In the genomic region with DNA sequence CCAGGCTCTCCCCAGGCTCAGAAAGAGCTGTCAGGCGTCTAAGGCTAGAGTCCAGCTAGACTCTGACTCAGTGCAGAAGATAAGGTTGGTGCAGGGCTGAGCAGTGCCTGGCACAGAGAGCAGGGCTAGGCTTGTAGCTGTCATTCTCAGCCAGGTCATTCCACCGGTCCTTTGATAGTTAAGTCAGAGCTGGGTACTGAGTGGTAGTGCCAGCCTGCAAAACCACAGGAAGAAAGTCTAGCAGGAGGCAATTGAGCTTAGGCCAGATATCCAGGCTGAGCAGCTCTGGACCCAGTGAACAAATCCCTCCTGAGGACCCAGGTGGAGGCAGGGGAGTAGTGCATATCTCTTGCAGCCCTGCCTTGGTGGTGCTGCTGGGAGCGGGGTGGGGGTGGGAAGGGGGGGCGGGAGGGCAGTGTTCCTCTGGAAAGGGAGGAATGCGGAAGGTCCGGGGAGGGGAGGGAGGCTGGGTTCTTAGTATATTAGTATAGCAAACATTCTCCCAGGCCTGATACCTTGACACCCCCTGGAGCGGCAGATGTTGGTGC, we compare ENCODE assay signal across 12 mouse cellular contexts. TPM values are rescaled to one million over a fixed set of nuclear protein-coding genes. Genes with fewer than 3 reads are reported as not detected.
A peak's percentile ranks its signal among the peaks of the same experiment; 100 is the strongest.
DNase-seq lines count a peak whose midpoint lies in the region; ATAC-seq and TF ChIP-seq lines count a peak whose summit lies in the region.
"Had no signal": no experiment of that assay in that cellular context is flagged by ENCODE, and none has a peak within 500 bp of the region (broad histone marks: within the 10 kb centered on the region; RNA-seq: fewer than 3 reads in every experiment).

No protein-coding gene starts in this region.

- H3K4me3 ChIP-seq in liver, embryonic 12.5 days: no peak overlapping the region
- no peak overlapping the region for H3K4me3 ChIP-seq in heart, embryonic 16.5 days (ENCODE audit: low read length)
- H3K4me3 ChIP-seq in midbrain, postnatal 0 days (ENCODE audit: low read depth, low read length): no peak overlapping the region
- no peak overlapping the region for H3K4me3 ChIP-seq in hindbrain, embryonic 11.5 days (ENCODE audit: low read depth, low read length)
- H3K4me3 ChIP-seq: embryonic facial prominence, embryonic 15.5 days; kidney, embryonic 15.5 days; limb, embryonic 13.5 days had no signal

- H3K9ac ChIP-seq in liver, embryonic 12.5 days: no peak overlapping the region
- H3K9ac ChIP-seq in heart, embryonic 16.5 days (ENCODE audit: low read length): no peak overlapping the region
- no peak overlapping the region for H3K9ac ChIP-seq in midbrain, postnatal 0 days (replicated peaks; ENCODE audit: low read length, poor library complexity, severe bottlenecking)
- no peak overlapping the region for H3K9ac ChIP-seq in hindbrain, embryonic 11.5 days (ENCODE audit: low read depth, low read length)
- H3K9ac ChIP-seq: embryonic facial prominence, embryonic 15.5 days; kidney, embryonic 15.5 days; limb, embryonic 13.5 days had no signal

- no peaks in the 10 kb centered on the region for H3K9me3 ChIP-seq in liver, embryonic 12.5 days (replicated peaks)
- no peaks in the 10 kb centered on the region for H3K9me3 ChIP-seq in heart, embryonic 16.5 days (replicated peaks; ENCODE audit: control insufficient read depth, low read length)
- H3K9me3 ChIP-seq in midbrain, postnatal 0 days (ENCODE audit: low read length): no peaks in the 10 kb centered on the region
- H3K9me3 ChIP-seq in hindbrain, embryonic 11.5 days (ENCODE audit: control insufficient read depth, low read length): no peaks in the 10 kb centered on the region
- H3K9me3 ChIP-seq: embryonic facial prominence, embryonic 15.5 days; kidney, embryonic 15.5 days; limb, embryonic 13.5 days had no signal

- no peak overlapping the region for H3K27ac ChIP-seq in liver, embryonic 12.5 days
- H3K27ac ChIP-seq in heart, embryonic 16.5 days (ENCODE audit: low read length): peak overlapping the region; percentile 36
- H3K27ac ChIP-seq in midbrain, postnatal 0 days (ENCODE audit: low read depth, low read length): no peak overlapping the region
- no peak overlapping the region for H3K27ac ChIP-seq in hindbrain, embryonic 11.5 days (ENCODE audit: low read depth, low read length)
- H3K27ac ChIP-seq: embryonic facial prominence, embryonic 15.5 days; kidney, embryonic 15.5 days; limb, embryonic 13.5 days had no signal

- H3K36me3 ChIP-seq in liver, embryonic 12.5 days: no peaks in the 10 kb centered on the region
- no peaks in the 10 kb centered on the region for H3K36me3 ChIP-seq in heart, embryonic 16.5 days (ENCODE audit: control insufficient read depth, insufficient read depth)
- H3K36me3 ChIP-seq in midbrain, postnatal 0 days (ENCODE audit: insufficient read depth, low read length): no peaks in the 10 kb centered on the region
- H3K36me3 ChIP-seq in hindbrain, embryonic 11.5 days (ENCODE audit: control insufficient read depth, insufficient read depth, low read length): no peaks in the 10 kb centered on the region
- H3K36me3 ChIP-seq: embryonic facial prominence, embryonic 15.5 days; kidney, embryonic 15.5 days; limb, embryonic 13.5 days had no signal

- H3K27me3 ChIP-seq in liver, embryonic 12.5 days (replicated peaks): no peaks in the 10 kb centered on the region
- no peaks in the 10 kb centered on the region for H3K27me3 ChIP-seq in heart, embryonic 16.5 days (ENCODE audit: control insufficient read depth, insufficient read depth, low read length)
- no peaks in the 10 kb centered on the region for H3K27me3 ChIP-seq in midbrain, postnatal 0 days (ENCODE audit: insufficient read depth, low read length)
- H3K27me3 ChIP-seq in hindbrain, embryonic 11.5 days (ENCODE audit: control insufficient read depth, insufficient read depth, low read length): no peaks in the 10 kb centered on the region
- H3K27me3 ChIP-seq: embryonic facial prominence, embryonic 15.5 days; kidney, embryonic 15.5 days; limb, embryonic 13.5 days had no signal

- no peak for TF ChIP-seq CTCF in midbrain, postnatal 0 days (IDR thresholded peaks at IDR 0.05)

- ATAC-seq in liver, embryonic 12.5 days: no peak
- peak; percentile 75 for ATAC-seq in heart, embryonic 16.5 days (replicated peaks; ENCODE audit: extremely low read depth, insufficient read depth, low FRiP score)
- no peak for ATAC-seq in megakaryocyte progenitor cell, adult 5-6 weeks (replicated peaks; ENCODE audit: poor library complexity)
- ATAC-seq in midbrain, postnatal 0 days (ENCODE audit: low FRiP score): no peak
- no peak for ATAC-seq in hindbrain, embryonic 11.5 days (ENCODE audit: low FRiP score)

- H3K4me2 ChIP-seq in liver, embryonic 12.5 days: no peak overlapping the region
- no peak overlapping the region for H3K4me2 ChIP-seq in heart, embryonic 16.5 days (ENCODE audit: low read depth, low read length)
- H3K4me2 ChIP-seq in midbrain, postnatal 0 days (ENCODE audit: low read depth, low read length, poor library complexity, severe bottlenecking): no peak overlapping the region
- no peak overlapping the region for H3K4me2 ChIP-seq in hindbrain, embryonic 11.5 days (replicated peaks; ENCODE audit: low read depth, low read length)
- H3K4me2 ChIP-seq: embryonic facial prominence, embryonic 15.5 days; kidney, embryonic 15.5 days; limb, embryonic 13.5 days had no signal

- peaks cover 4% of the 10 kb centered on the region; the same call in 1 of the 2 replicates for H3K4me1 ChIP-seq in liver, embryonic 12.5 days
- peaks cover 20% of the 10 kb centered on the region for H3K4me1 ChIP-seq in heart, embryonic 16.5 days (ENCODE audit: control insufficient read depth, insufficient read depth, low read length)
- H3K4me1 ChIP-seq in midbrain, postnatal 0 days (ENCODE audit: insufficient read depth, low read length): no peaks in the 10 kb centered on the region
- H3K4me1 ChIP-seq in hindbrain, embryonic 11.5 days (replicated peaks; ENCODE audit: control insufficient read depth, insufficient read depth, low read length): 0 out of 2 replicates have a peak, but pooled peaks cover 3% of the 10 kb centered on the region

- peak; percentile 7 for DNase-seq in liver
- DNase-seq in adrenal gland, postnatal 36 days: peak; percentile 61 to 62
- peak; percentile 22 for DNase-seq in lung, postnatal 25 days (ENCODE audit: low spot score)
- no peak for DNase-seq in midbrain, postnatal 0 days (ENCODE audit: low spot score)
- no peak for DNase-seq in hindbrain, embryonic 11.5 days (ENCODE audit: low spot score)
- DNase-seq: thymus, postnatal 25 days had no signal

- WGBS in liver, embryonic 12.5 days (ENCODE audit: insufficient replicate concordance): 40% methylated on average over 7 of the region's 7 CpGs
- 16% methylated on average over 7 of the region's 7 CpGs for WGBS in heart, embryonic 16.5 days
- 68% methylated on average over 6 of the region's 7 CpGs for WGBS in midbrain, postnatal 0 days
- WGBS in hindbrain, embryonic 11.5 days: 64% methylated on average over 5 of the region's 7 CpGs

RNA-seq across cellular contexts. Expression of a gene that starts 36.6 kb away (rescaled TPM):
- polyA plus RNA-seq in liver, embryonic 12.5 days (2016; fragmentation: Nextera tagmentation; extraction: Ambion mirVana): 3.5 and 3.8 TPM in 2 replicates
- total RNA-seq in adrenal gland, postnatal 36 days (2021): 1 to 10 TPM; 4.7 to 5.4 TPM
- polyA plus RNA-seq in heart, embryonic 16.5 days (2015; fragmentation: Nextera tagmentation; extraction: Ambion mirVana): 12.8 and 13.3 TPM in 2 replicates
- 5.9 and 10.2 TPM in 2 replicates for total RNA-seq in megakaryocyte progenitor cell, adult 5-6 weeks (2015)
- 6.2 and 8.4 TPM in 2 replicates for total RNA-seq in megakaryocyte progenitor cell, adult 5-6 weeks (2017)
- total RNA-seq in midbrain, postnatal 0 days (2014; rRNA removed): 28.6 and 30.4 TPM in 2 replicates
- 34.8 and 36.5 TPM in 2 replicates for polyA plus RNA-seq in midbrain, postnatal 0 days (2015; fragmentation: Nextera tagmentation; extraction: Ambion mirVana)
- 31.4 and 34.1 TPM in 2 replicates for polyA plus RNA-seq in hindbrain, embryonic 11.5 days (2014; fragmentation: Nextera tagmentation; extraction: Ambion mirVana)

RNA-seq across cellular contexts. Expression of a gene that starts 40.8 kb away (rescaled TPM):
- 0.61 and 0.92 TPM in 2 replicates for polyA plus RNA-seq in liver, embryonic 12.5 days (2016; fragmentation: Nextera tagmentation; extraction: Ambion mirVana)
- total RNA-seq in adrenal gland, postnatal 36 days (2021): 10 to 100 TPM in 1 of 2 experiments, 1 to 10 TPM in 1; 9.2 to 11.8 TPM
- polyA plus RNA-seq in heart, embryonic 16.5 days (2015; fragmentation: Nextera tagmentation; extraction: Ambion mirVana): 2.7 and 2.9 TPM in 2 replicates
- total RNA-seq in megakaryocyte progenitor cell, adult 5-6 weeks (2015): not detected in 2 replicates
- not detected in 2 replicates for total RNA-seq in megakaryocyte progenitor cell, adult 5-6 weeks (2017)
- total RNA-seq in midbrain, postnatal 0 days (2014; rRNA removed): 111 and 114 TPM in 2 replicates
- 74.0 and 81.5 TPM in 2 replicates for polyA plus RNA-seq in midbrain, postnatal 0 days (2015; fragmentation: Nextera tagmentation; extraction: Ambion mirVana)
- 10.4 and 13.0 TPM in 2 replicates for polyA plus RNA-seq in hindbrain, embryonic 11.5 days (2014; fragmentation: Nextera tagmentation; extraction: Ambion mirVana)

Comparison
In these comparisons a context has a peak if more than half of its experiments do, and no peak if none do; other contexts are left out.
1. DNase-seq: peak in liver (single experiment), adrenal gland, postnatal 36 days (2 of 2) and lung, postnatal 25 days (single experiment); none in midbrain, postnatal 0 days (single experiment) and hindbrain, embryonic 11.5 days (single experiment).